Mouse (Mus musculus) heart, postnatal 0 days (tissue): ENCODE data around the gene Brsk1. TPM values are rescaled to one million over a fixed set of nuclear protein-coding genes. Genes with fewer than 3 reads are reported as not detected.

Source experiments
- ATAC-seq: fragments of 200-750 bp; cut with Nextera tagmentation; 2 replicates; pipeline ENCODE4 v1.8.0; 2017; ENCODE audit warnings: low read depth, moderate number of reproducible peaks, moderate library complexity; ENCODE audit not compliant: insufficient read depth
- DNase-seq: peaks from one replicate; pipeline ENCODE4 v3.0.0-alpha.2; 2016; ENCODE audit warnings: low spot score
- H3K27ac ChIP-seq: fragments of 300-500 bp; sonication (generic); 2 replicates; pipeline ENCODE4 v1.5.1; 2014; ENCODE audit warnings: low read depth, mild to moderate bottlenecking
- H3K27me3 ChIP-seq: fragments of 300-500 bp; sonication (generic); 2 replicates; pipeline ENCODE4 v1.6.1; 2014; ENCODE audit warnings: low read length, mixed read lengths; ENCODE audit not compliant: control insufficient read depth, insufficient read depth
- H3K36me3 ChIP-seq: fragments of 300-500 bp; sonication (generic); replicated peaks from 2 replicates; pipeline ENCODE4 v1.6.1; 2014; ENCODE audit warnings: low read length, mixed read lengths; ENCODE audit not compliant: control insufficient read depth, insufficient read depth
- H3K4me1 ChIP-seq: fragments of 300-500 bp; sonication (generic); 2 replicates; pipeline ENCODE4 v1.6.1; 2014; ENCODE audit warnings: antibody characterized with exemption; ENCODE audit not compliant: control insufficient read depth, insufficient read depth
- H3K4me2 ChIP-seq: fragments of 300-500 bp; sonication (generic); 2 replicates; pipeline ENCODE4 v1.6.1; 2014; ENCODE audit warnings: low read depth, mild to moderate bottlenecking, low read length, moderate library complexity
- H3K4me3 ChIP-seq: fragments of 300-500 bp; sonication (generic); 2 replicates; pipeline ENCODE4 v1.5.1; 2014; ENCODE audit warnings: low read depth, low read length
- H3K9ac ChIP-seq: fragments of 300-500 bp; sonication (generic); replicated peaks from 2 replicates; pipeline ENCODE4 v1.6.1; 2014; ENCODE audit warnings: low read depth, low read length, mixed read lengths
- H3K9me3 ChIP-seq: fragments of 300-500 bp; sonication (generic); replicated peaks from 2 replicates; pipeline ENCODE4 v1.6.1; 2016; ENCODE audit warnings: low read length; ENCODE audit not compliant: control insufficient read depth
- CTCF ChIP-seq: IDR thresholded peaks from 2 replicates; pipeline ENCODE4 v1.5.1; 2016; ENCODE audit warnings: antibody characterized with exemption, control low read depth, low read depth
- EP300 ChIP-seq: IDR thresholded peaks from 2 replicates; pipeline ENCODE4 v1.6.1; 2016; ENCODE audit warnings: antibody characterized with exemption, low read depth
- WGBS: fragments of 180-500 bp; shearing (Covaris S2); extraction: QIAGEN DNeasy Blood & Tissue Kit; methylation state at CpG from one replicate; pipeline ENCODE4 v1.1.7; 2014; 5-methylcytosine and 5-hydroxymethylcytosine counted together
- polyA plus RNA-seq: library from polyadenylated mRNA; unstranded; fragments of >200 nt; fragmentation: Nextera tagmentation; extraction: Ambion mirVana; gene quantifications from 2 replicates; pipeline ENCODE4 v1.2.1, GENCODE M21; 2015
- total RNA-seq: library from RNA; depleted of rRNA; stranded (reverse); fragments of >200 nt; gene quantifications from 2 replicates; pipeline ENCODE4 v1.2.3, GENCODE M21; 2014; ENCODE audit warnings: low replicate concordance

Gene Brsk1
- total and polyA plus RNA-seq, 2 experiments from 2014 or later = 0.36 to 10.9 TPM

DNA sequence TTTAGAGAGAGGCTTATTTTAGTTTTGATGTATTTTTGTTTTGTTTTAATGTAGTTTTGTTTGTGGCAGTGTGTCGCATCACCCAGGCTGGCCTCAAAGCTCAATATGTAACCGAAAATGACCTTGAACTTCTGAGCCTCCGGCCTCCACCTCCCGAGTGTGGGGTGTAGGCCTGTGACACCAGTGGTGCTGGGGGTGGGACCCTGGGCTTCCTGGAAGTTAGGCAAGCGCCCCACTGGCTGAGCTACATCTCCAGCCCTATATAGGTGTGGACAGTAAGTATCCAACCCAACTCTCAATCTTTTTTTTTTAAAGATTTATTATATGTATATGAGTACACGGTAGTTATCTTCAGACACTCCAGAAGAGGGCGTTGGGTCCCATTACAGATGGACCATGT lies 12.8 kb downstream of the Brsk1 start:
- no peak for ATAC-seq
- DNase-seq = no peak
- Histone ChIP-seq H3K36me3 (no peaks in the 10 kb centered on the region), H3K4me1 (no peaks in the 10 kb centered on the region), H3K9ac (no peak overlapping the region), H3K4me3 (no peak overlapping the region), H3K4me2 (no peak overlapping the region), H3K9me3 (no peaks in the 10 kb centered on the region), H3K27ac (no peak overlapping the region), H3K27me3 (no peaks in the 10 kb centered on the region)
- TF ChIP-seq CTCF = no peak
- TF ChIP-seq EP300 = no peak
- 84% methylated on average over 7 of the region's 7 CpGs for WGBS

DNA sequence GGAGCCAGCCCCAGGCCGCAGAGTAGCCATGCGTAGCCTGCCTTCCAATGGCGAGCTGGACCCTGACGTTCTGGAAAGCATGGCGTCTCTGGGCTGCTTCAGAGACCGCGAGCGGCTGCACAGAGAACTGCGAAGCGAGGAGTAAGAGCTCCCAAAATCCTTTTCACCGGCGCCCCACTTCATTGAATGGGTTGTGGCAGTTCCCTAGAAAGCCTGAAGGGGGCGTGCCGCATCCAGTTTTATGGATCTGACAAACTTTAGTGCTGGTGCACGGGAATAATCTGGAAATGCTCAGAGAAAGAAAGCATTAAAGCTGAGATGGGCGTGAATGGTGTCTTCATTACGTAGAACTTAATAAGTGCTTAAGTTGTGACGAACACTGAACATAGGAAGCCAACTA lies 14.7 kb downstream of the Brsk1 start:
- Histone ChIP-seq H3K27ac (no peak overlapping the region), H3K9me3 (no peaks in the 10 kb centered on the region), H3K4me3 (no peak overlapping the region), H3K4me2 (no peak overlapping the region), H3K36me3 (no peaks in the 10 kb centered on the region), H3K27me3 (no peaks in the 10 kb centered on the region), H3K9ac (no peak overlapping the region), H3K4me1 (no peaks in the 10 kb centered on the region)
- 50% methylated on average over 18 of the region's 18 CpGs for WGBS
- peak; percentile 45 for TF ChIP-seq CTCF
- no peak for TF ChIP-seq EP300
- no peak for ATAC-seq
- DNase-seq = no peak

DNA sequence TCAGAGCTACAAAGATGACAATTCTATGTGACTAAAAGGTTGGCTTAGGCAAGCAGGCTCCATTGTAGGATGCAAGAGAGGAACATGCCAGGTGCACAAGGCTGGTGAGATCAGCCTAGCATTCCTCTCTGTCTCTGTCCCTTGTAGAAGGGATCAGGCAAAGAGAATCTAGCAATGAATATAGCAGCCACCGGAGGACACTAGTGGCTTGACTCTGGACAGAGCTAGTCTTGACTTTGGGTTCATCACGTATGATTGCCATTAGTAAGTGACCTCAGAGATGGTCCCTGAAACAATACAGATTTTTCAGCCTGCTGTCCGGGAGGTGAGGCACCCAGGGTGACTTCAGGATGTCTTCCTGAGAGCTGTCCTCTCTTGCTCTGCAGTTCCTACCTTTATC lies 22.2 kb downstream of the Brsk1 start:
- H3K36me3 ChIP-seq = no peaks in the 10 kb centered on the region
- H3K4me2 ChIP-seq = no peak overlapping the region
- ATAC-seq = no peak
- no peaks in the 10 kb centered on the region for H3K27me3 ChIP-seq
- H3K4me3 ChIP-seq = no peak overlapping the region
- H3K27ac ChIP-seq = no peak overlapping the region
- WGBS = 60% methylated on average over 3 of the region's 3 CpGs
- TF ChIP-seq EP300 (no peak), CTCF (peak; percentile 5; the same call in 1 of the 2 replicates)
- no peaks in the 10 kb centered on the region for H3K4me1 ChIP-seq
- no peak overlapping the region for H3K9ac ChIP-seq
- no peak for DNase-seq
- no peaks in the 10 kb centered on the region for H3K9me3 ChIP-seq

DNA sequence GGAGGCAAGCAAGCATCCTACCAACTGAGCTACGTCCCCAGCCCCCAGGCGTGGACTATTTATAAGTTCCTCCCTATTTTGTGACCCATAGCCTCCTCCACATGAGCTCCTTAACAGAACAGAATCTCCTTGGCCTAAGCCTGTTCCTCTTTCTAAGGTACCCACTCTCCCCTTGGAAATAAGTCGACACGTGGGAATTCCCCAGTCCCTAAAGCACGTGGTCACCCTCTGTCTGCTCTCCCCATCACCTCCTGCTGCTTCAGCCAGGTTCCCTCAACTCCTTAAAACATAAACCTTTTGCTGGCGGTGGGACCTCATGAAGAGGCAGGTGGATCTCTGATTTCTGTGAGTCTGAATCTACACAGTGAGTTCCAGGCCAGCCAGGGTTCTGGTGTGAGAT lies 26.6 kb downstream of the Brsk1 start:
- Histone ChIP-seq H3K27ac (no peak overlapping the region), H3K36me3 (no peaks in the 10 kb centered on the region), H3K27me3 (no peaks in the 10 kb centered on the region), H3K4me2 (no peak overlapping the region), H3K9me3 (no peaks in the 10 kb centered on the region), H3K4me3 (no peak overlapping the region), H3K9ac (no peak overlapping the region), H3K4me1 (no peaks in the 10 kb centered on the region)
- ATAC-seq (no peak), DNase-seq (no peak)
- WGBS = 62% methylated on average over 6 of the region's 6 CpGs
- TF ChIP-seq EP300 (no peak), CTCF (no peak)

DNA sequence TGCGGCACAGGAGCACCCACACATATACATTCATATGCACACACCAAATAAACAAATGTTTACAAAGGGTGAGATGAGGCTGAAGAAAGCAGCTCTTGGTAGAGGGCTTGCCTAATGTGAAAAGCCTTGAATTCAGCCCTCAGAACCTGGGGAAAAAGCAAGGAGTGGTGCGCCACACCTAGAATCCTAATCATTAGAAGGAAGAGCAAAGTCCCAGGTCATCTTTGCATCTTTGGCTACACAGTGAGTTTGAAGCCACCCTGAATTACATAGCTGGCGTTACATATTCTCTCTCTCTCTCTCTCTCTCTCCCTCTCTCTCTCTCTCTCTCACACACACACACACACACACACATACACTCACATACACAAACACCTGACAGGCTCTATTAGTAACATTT lies 28.9 kb downstream of the Brsk1 start:
- Histone ChIP-seq H3K36me3 (no peaks in the 10 kb centered on the region), H3K4me3 (no peak overlapping the region), H3K9me3 (no peaks in the 10 kb centered on the region), H3K9ac (no peak overlapping the region), H3K27ac (no peak overlapping the region), H3K27me3 (no peaks in the 10 kb centered on the region), H3K4me2 (no peak overlapping the region), H3K4me1 (no peaks in the 10 kb centered on the region)
- ATAC-seq (no peak), DNase-seq (no peak)
- WGBS = 97% methylated on average over 3 of the region's 3 CpGs
- no peak for TF ChIP-seq CTCF
- TF ChIP-seq EP300 = no peak

GRCm38 (mm10) chr7:4723508-4723907 lies 33.1 kb downstream of the Brsk1 start:
- H3K36me3 ChIP-seq = no peaks in the 10 kb centered on the region
- no peaks in the 10 kb centered on the region for H3K4me1 ChIP-seq
- no peaks in the 10 kb centered on the region for H3K27me3 ChIP-seq
- WGBS = 32% methylated on average over 12 of the region's 12 CpGs
- DNase-seq = no peak
- ATAC-seq = no peak
- H3K4me3 ChIP-seq = peak overlapping the region; percentile 16; the same call in 1 of the 2 replicates
- no peak for TF ChIP-seq EP300
- no peak for TF ChIP-seq CTCF
- H3K9me3 ChIP-seq = no peaks in the 10 kb centered on the region
- peak overlapping the region; percentile 50 for H3K4me2 ChIP-seq
- no peak overlapping the region for H3K9ac ChIP-seq
- H3K27ac ChIP-seq = no peak overlapping the region
